Mouse (Mus musculus): ENCODE measurements around the gene Cst7.
"Not testable (repeated sequence)": the region's sequence is repeated elsewhere in the genome, so short reads cannot be mapped to it uniquely, and the experiment has no call there.

Cst7 gene

GRCm38 (mm10) chr2:150569847-150570590 is at the start of gene Cst7:
TSS of gene Cst7 (plus strand) at chr2:150570415.
- no peak for DNase-seq (ENCODE audit: low read depth, low spot score)

DNA sequence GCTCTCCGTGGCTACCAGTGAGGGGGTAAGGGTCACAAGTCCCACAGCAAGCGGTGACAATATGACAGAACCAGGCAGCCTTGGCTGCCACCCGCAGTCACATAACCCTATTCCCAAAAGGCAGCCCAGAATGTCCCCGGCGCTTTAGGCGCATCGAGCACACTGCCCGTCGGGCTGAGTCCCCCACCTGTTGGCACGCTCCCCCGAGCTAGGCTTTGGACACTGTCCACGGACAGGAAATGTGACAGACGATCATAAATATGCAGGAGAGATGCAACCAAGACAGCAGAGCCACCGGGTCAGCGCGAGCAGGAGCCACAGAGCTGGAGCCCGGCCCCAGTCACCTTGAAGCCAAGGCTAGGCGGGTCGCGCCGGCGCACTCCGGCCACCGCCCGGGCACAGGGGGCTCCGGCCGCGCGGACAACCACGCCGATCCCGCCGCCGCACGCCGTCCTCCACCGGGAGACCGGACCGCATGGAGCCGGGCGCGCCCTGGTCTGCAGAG is 44.5 kb upstream of the Cst7 start:
- DNase-seq (ENCODE audit: low read depth, low spot score), result no peak

GRCm38 (mm10) chr2:150549576-150549975 is 20.6 kb upstream of the Cst7 start:
- DNase-seq (ENCODE audit: low read depth, low spot score), result not testable (repeated sequence)

GRCm38 (mm10) chr2:150558568-150558967 is 11.6 kb upstream of the Cst7 start:
- peak; percentile 59 for DNase-seq (ENCODE audit: low read depth, low spot score)

DNA sequence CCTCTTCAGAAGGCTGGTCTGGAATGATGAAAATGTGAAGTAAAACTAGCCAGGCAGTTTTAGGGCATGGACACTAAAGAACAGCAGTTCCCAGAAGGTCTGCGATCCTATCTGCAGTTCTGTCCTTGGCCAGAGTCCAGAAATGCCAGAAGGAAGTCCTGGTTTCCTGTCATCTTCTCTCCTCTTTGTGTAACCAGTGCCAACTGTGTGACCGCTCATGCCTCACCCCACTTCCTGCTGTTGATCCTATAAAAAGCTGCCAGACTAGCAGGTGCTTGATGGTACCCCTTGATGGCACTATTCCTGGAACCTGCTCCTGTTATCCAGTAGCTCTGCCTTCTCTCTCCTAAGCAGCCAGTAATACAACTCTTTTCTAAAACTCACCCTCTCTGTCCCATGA is 3.2 kb upstream of the Cst7 start:
- DNase-seq (ENCODE audit: low read depth, low spot score), result peak; percentile 80

DNA sequence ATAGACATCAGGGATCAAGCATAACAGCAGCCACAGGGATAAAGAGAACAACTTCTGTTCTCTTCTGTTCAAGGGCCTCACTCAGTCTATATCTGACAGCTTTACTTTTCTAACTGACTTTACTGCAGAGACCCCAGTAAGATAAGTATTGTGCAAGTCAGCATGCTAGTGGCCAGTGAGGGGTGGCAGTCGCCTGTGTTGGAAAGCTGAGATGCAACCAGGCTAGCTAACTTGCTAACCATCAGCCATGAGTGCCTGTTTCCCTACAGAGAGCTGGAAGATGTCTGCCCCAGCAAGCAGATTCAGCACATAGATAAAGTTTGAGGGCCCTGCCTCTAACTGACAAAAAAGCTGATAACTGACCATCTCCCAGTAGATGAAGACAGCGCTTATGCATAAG is 546 bp downstream of the Cst7 start:
- DNase-seq (ENCODE audit: low read depth, low spot score), result no peak

DNA sequence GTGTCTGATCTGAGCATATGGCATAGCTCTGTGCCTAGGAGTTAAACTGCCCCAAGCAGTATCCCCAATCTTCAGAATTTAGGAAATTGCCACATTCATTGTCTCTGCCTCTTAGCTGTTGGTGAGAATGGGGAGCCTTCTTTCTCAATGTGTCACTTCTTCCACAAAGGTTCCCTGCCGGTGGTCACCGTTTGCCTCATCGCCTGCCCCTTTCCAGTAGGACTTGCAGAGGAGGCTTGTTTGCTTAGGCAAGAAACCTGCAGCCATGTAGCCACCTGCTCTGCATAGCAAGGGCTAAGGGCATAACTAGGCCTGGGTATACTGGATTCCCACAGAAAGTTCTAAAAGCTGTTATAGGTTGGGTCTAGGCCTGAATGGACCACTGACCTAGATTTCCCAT is 2.2 kb downstream of the Cst7 start:
- DNase-seq (ENCODE audit: low read depth, low spot score), result no peak

- DNase-seq (ENCODE audit: low read depth, low spot score), result no peak
These were observed 6.0 kb downstream of the Cst7 start for GRCm38 (mm10) chr2:150576256-150576655.

GRCm38 (mm10) chr2:150578603-150579002 is 8.4 kb downstream of the Cst7 start:
- DNase-seq (ENCODE audit: low read depth, low spot score), result no peak

DNA sequence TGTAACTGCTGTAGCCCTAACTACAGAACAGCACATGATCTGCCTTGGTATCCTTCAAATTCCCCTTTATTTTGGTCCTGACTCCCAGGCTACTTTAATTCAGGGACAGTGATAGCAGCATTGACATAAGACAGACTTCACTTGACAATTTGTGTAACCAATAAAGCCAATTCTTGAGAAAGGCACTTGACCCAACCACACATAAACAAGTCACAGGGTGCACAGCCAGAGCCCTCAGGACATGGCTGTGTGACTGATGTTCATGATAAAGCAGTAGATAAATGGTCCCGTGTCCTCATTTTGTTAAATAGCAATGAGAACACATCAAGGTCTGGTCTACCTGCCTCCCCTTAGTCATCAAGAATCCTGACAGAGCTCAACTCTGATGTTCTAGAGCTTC is 9.4 kb downstream of the Cst7 start:
- no peak for DNase-seq (ENCODE audit: low read depth, low spot score)

DNA sequence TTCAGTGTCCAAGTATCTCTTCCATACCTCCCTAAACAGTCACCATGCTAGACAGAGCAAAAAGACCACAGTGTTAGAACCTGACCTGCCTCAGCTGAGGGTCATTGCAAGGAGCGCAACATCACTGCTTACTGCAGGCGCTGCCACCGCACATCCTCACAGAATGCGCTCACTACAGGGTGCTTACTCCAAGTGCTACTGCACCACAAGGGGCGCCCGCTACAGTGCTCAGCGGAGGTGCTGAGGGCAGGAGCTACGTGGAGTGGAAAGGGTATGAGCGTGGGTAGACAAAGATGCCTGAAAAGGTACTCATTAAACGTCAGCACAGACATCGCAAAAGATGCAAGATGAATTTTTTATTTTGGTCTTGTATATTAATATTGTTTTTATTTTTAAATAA is 18.9 kb downstream of the Cst7 start:
- no peak for DNase-seq (ENCODE audit: low read depth, low spot score)

DNA sequence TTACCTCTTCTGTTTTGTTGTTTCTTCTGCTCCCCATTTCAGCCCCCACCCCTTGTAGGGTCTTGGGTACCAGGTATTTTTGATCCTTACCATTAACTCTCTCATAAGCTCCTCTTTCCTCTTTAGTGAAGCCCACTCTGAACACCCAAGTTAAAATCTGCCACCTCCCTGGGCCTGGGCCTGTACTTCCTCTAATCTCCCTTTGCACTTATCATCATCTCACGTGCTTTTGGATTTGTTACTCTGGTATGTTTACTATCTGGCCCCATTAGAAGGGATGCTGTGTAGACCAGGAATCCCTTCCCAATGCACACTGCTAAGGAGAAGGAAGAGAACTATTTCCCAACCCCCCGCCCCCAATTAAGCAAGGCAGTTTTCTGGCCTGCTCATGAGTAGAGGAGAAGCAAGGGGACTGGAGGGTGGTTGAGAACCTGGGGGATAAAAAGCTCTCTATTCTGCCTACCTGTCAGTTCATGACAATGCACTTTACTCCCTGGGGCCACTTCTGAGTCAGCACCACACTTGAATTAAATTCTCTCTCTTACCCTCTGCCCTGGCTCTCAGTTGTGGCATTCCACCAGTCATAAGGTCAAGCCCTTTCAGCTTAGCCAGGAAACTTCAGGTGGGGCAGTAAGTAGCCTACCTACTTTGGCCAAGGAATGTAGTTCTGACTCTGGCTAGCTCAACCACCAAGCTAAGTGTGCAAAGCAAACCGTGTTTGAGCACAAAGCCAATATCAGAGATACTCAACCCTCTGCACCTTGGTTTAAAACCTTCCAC is 25.4 kb downstream of the Cst7 start:
- DNase-seq (ENCODE audit: low read depth, low spot score), result no peak

DNA sequence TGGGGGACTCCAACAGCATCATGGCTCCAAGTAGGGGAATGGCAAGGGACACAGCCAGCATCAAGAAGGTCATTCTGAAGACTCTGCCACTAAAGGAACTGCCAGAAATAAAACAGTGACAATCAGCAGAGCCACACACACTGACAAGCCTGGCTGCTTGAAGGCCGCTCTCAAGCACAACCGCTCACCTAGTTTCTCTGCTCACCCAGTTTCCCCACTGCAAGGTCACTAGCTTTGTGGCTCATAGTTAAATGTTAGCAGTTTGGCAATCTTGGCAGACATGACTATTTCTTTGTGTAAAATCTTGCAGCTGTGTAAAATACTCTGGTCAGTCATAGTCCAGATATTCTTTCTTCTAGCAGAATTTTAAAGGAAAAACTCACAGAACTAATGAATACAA is 30.0 kb downstream of the Cst7 start:
- DNase-seq (ENCODE audit: low read depth, low spot score), result no peak

DNA sequence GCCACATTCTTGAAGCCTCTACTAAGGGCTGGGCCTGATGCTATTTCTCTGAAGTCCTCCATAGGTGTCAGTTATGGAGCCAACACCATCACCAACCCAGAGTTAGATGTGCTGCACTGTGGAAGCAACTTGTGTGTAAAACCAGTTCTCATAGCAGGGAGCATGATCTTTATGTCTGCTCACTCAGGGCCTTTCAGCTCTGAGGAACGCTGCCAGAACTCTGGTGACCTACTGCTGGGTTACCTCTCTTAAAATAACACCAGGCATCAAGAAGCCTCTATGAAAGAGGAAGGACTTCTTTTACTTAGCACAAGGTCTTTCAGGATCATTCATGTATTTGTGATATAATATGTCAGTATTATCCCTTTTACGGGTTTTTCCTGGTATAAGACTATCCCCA is 32.0 kb downstream of the Cst7 start:
- DNase-seq (ENCODE audit: low read depth, low spot score), result peak; percentile 17

- no peak for DNase-seq (ENCODE audit: low read depth, low spot score)
These were observed 34.6 kb downstream of the Cst7 start for GRCm38 (mm10) chr2:150604802-150605201.

DNA sequence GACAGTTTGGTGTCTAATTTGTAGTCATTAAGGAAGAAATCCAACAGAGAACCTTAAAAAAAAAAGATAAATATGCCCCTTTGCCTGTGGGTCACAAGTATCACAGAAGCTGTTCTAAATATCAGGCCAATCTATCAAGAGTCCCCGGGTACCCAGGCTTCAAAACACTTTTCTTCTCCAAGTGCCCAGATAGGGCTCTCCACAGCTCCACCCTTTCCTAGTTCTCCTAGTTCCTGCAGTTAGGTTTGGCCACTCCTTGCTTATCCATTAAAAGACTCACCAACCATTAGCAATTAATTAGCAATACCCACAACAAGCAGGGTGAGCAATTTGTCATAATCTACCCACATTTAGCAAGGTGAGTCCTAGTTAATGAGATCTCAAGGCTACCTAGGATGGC is 36.9 kb downstream of the Cst7 start:
- DNase-seq (ENCODE audit: low read depth, low spot score), result no peak

DNA sequence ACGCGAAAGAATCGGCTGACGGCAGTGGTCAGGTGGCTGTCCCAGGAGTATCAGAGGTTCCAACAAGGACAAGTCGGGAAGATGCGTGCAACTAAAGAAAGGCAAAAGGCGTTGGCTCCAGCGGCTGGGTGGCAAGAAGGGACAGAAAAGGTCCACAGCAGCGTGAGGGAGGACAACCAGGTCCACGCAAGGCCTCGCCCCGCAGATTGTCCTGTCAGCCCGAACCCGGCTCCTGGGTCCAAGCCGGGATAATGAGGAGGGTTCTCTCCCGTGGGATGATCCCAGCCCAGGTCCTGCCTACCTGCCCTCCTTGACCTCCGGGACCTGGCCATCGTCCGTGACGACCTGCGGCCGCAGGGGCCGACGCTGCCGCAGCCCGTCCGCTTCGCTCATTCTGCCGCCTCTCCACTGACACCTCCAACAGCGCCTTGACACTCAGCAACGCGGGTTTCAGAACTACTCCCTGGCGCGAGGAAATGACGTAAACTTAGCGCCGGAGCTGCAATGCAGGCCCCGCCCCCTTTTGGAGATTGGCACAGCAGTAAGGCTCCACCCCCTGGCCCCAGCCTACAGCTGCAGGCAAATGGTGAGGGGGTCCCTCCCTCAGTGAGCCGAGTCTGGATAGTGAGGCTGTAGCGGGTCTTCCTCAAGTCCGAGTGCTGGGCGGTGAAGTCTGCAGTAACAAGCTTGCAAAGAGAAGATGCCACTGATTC is 38.0 kb downstream of the Cst7 start, which contains the start of gene Apmap:
Gene Apmap (minus strand): TSS at position 481 of the 713 bp plus-strand sequence.
- DNase-seq (ENCODE audit: low read depth, low spot score), result peak; percentile 99

GRCm38 (mm10) chr2:150608872-150609560 is 38.8 kb downstream of the Cst7 start:
- DNase-seq (ENCODE audit: low read depth, low spot score), result peak; percentile 93

GRCm38 (mm10) chr2:150610097-150610496 is 39.9 kb downstream of the Cst7 start:
- no peak for DNase-seq (ENCODE audit: low read depth, low spot score)

- DNase-seq (ENCODE audit: low read depth, low spot score), result no peak
These were observed 51.5 kb downstream of the Cst7 start for GRCm38 (mm10) chr2:150621698-150622097.

DNA sequence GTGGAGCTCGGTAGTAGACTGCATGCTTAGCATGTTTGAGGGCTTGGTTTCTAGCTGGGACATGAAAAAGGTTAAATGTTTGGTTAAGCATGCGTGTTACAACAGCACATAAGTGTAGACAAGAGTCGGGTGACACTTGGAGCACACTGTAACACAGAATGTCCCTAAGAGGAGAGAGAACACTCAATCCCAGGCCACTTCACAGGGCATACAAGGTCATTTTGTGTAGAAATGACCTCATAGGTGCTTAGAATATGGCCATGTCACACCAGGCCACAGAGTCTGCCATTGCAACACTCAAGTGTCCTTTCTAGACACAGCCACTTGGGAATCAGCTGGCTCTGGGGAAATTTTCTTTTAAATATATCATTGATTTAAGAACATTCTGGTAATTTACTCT is 53.7 kb downstream of the Cst7 start:
- no peak for DNase-seq (ENCODE audit: low read depth, low spot score)

- DNase-seq (ENCODE audit: low read depth, low spot score), result no peak
These were observed 54.7 kb downstream of the Cst7 start for GRCm38 (mm10) chr2:150624926-150625325.
